Mouse (Mus musculus): ENCODE results near the gene 4930452B06Rik.

Gene 4930452B06Rik

GRCm38 (mm10) chr14:8464401-8465154 lies 201.5 kb downstream of the 4930452B06Rik start:
- in situ Hi-C loops (cut with MboI; ENCODE audit: low pct_unique_long_range_greater_than_20kb in 1 of 2, low sequenced_read_pairs in 2 of 2, unreplicated experiment in 1 of 2), result loop anchor here (5.0 to 25.0 kb wide), 3 partner anchors 107 to 348 kb away; no protein-coding TSS in a partner anchor

GRCm38 (mm10) chr14:8462973-8463372 lies 203.1 kb downstream of the 4930452B06Rik start:
- in situ Hi-C loops (cut with MboI; ENCODE audit: low pct_unique_long_range_greater_than_20kb in 1 of 2, low sequenced_read_pairs in 2 of 2, unreplicated experiment in 1 of 2), result loop anchor here (5.0 to 25.0 kb wide), 3 partner anchors 106 to 349 kb away; no protein-coding TSS in a partner anchor

GRCm38 (mm10) chr14:8462321-8462909 lies 203.6 kb downstream of the 4930452B06Rik start:
- in situ Hi-C loops (cut with MboI; ENCODE audit: low pct_unique_long_range_greater_than_20kb in 1 of 2, low sequenced_read_pairs in 2 of 2, unreplicated experiment in 1 of 2), result loop anchor here (5.0 to 25.0 kb wide), 3 partner anchors 105 to 350 kb away; no protein-coding TSS in a partner anchor

GRCm38 (mm10) chr14:8460226-8461129 lies 205.6 kb downstream of the 4930452B06Rik start:
- in situ Hi-C loops (cut with MboI; ENCODE audit: low pct_unique_long_range_greater_than_20kb in 1 of 2, low sequenced_read_pairs in 2 of 2, unreplicated experiment in 1 of 2), result loop anchor here (5.0 to 25.0 kb wide), 3 partner anchors 103 to 352 kb away; no protein-coding TSS in a partner anchor

- in situ Hi-C loops (cut with MboI; ENCODE audit: low pct_unique_long_range_greater_than_20kb in 1 of 2, low sequenced_read_pairs in 2 of 2, unreplicated experiment in 1 of 2), result loop anchor here (5.0 to 25.0 kb wide), 3 partner anchors 102 to 353 kb away; no protein-coding TSS in a partner anchor
Measured at GRCm38 (mm10) chr14:8459759-8460158, 206.3 kb downstream of the 4930452B06Rik start.

- in situ Hi-C loops (cut with MboI; ENCODE audit: low pct_unique_long_range_greater_than_20kb in 1 of 2, low sequenced_read_pairs in 2 of 2, unreplicated experiment in 1 of 2), result loop anchor here in 1 of 2 experiments (25.0 kb wide), 1 partner anchor 361 kb away; no protein-coding TSS in a partner anchor
Measured at GRCm38 (mm10) chr14:8451117-8451516, 214.9 kb downstream of the 4930452B06Rik start.

- in situ Hi-C loops (cut with MboI; ENCODE audit: low pct_unique_long_range_greater_than_20kb in 1 of 2, low sequenced_read_pairs in 2 of 2, unreplicated experiment in 1 of 2), result loop anchor here in 1 of 2 experiments (25.0 kb wide), 1 partner anchor 362 kb away; no protein-coding TSS in a partner anchor
Measured at GRCm38 (mm10) chr14:8450342-8450741, 215.7 kb downstream of the 4930452B06Rik start.

GRCm38 (mm10) chr14:8449299-8449698 lies 216.7 kb downstream of the 4930452B06Rik start:
- in situ Hi-C loops (cut with MboI; ENCODE audit: low pct_unique_long_range_greater_than_20kb in 1 of 2, low sequenced_read_pairs in 2 of 2, unreplicated experiment in 1 of 2), result no loop called here

GRCm38 (mm10) chr14:8447352-8447751 lies 218.7 kb downstream of the 4930452B06Rik start:
- in situ Hi-C loops (cut with MboI; ENCODE audit: low pct_unique_long_range_greater_than_20kb in 1 of 2, low sequenced_read_pairs in 2 of 2, unreplicated experiment in 1 of 2), result no loop called here

- in situ Hi-C loops (cut with MboI; ENCODE audit: low pct_unique_long_range_greater_than_20kb in 1 of 2, low sequenced_read_pairs in 2 of 2, unreplicated experiment in 1 of 2), result no loop called here
Measured at GRCm38 (mm10) chr14:8444363-8444762, 221.7 kb downstream of the 4930452B06Rik start.

GRCm38 (mm10) chr14:8442691-8443090 lies 223.3 kb downstream of the 4930452B06Rik start:
- in situ Hi-C loops (cut with MboI; ENCODE audit: low pct_unique_long_range_greater_than_20kb in 1 of 2, low sequenced_read_pairs in 2 of 2, unreplicated experiment in 1 of 2), result no loop called here

GRCm38 (mm10) chr14:8441623-8442022 lies 224.4 kb downstream of the 4930452B06Rik start:
- in situ Hi-C loops (cut with MboI; ENCODE audit: low pct_unique_long_range_greater_than_20kb in 1 of 2, low sequenced_read_pairs in 2 of 2, unreplicated experiment in 1 of 2), result no loop called here

GRCm38 (mm10) chr14:8430611-8431230 lies 235.3 kb downstream of the 4930452B06Rik start:
- in situ Hi-C loops (cut with MboI; ENCODE audit: low pct_unique_long_range_greater_than_20kb in 1 of 2, low sequenced_read_pairs in 2 of 2, unreplicated experiment in 1 of 2), result no loop called here

- in situ Hi-C loops (cut with MboI; ENCODE audit: low pct_unique_long_range_greater_than_20kb in 1 of 2, low sequenced_read_pairs in 2 of 2, unreplicated experiment in 1 of 2), result no loop called here
Measured at GRCm38 (mm10) chr14:8429767-8430166, 236.3 kb downstream of the 4930452B06Rik start.

GRCm38 (mm10) chr14:8422833-8423232 lies 243.2 kb downstream of the 4930452B06Rik start:
- in situ Hi-C loops (cut with MboI; ENCODE audit: low pct_unique_long_range_greater_than_20kb in 1 of 2, low sequenced_read_pairs in 2 of 2, unreplicated experiment in 1 of 2), result no loop called here

- in situ Hi-C loops (cut with MboI; ENCODE audit: low pct_unique_long_range_greater_than_20kb in 1 of 2, low sequenced_read_pairs in 2 of 2, unreplicated experiment in 1 of 2), result no loop called here
Measured at GRCm38 (mm10) chr14:8421199-8421787, 244.7 kb downstream of the 4930452B06Rik start.

- in situ Hi-C loops (cut with MboI; ENCODE audit: low pct_unique_long_range_greater_than_20kb in 1 of 2, low sequenced_read_pairs in 2 of 2, unreplicated experiment in 1 of 2), result no loop called here
Measured at GRCm38 (mm10) chr14:8418610-8419009, 247.4 kb downstream of the 4930452B06Rik start.

- in situ Hi-C loops (cut with MboI; ENCODE audit: low pct_unique_long_range_greater_than_20kb in 1 of 2, low sequenced_read_pairs in 2 of 2, unreplicated experiment in 1 of 2), result no loop called here
Measured at GRCm38 (mm10) chr14:8405946-8406345, 260.1 kb downstream of the 4930452B06Rik start.

Measured in mouse embryonic stem cell (cell line).